Mouse (Mus musculus) lung, postnatal 36 days (tissue): ENCODE data around the gene Pard6b.

Experiments used
- DNase-seq: peaks from one replicate; pipeline ENCODE4 v3.0.0; 2022; ENCODE audit warnings: mixed read lengths

Pard6b gene

DNA sequence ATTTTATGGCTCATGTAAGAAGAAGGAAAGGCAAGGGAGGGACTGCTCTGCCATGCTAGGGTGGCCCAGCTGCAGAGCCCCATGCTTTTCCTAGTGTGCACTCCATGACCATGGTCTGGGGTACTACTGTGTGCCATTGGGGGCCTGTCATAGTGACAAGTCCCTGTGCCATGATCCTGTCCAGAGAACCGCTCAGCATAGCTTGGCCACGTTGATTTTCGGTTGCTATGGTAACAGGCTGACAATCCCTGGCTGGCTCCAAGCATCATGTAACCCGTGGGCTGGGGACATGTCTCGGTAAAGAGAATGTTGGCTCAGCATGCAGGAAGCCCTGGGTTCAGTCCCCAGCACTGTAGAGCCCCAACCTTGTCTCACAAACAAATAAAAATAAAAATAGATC lies 63.0 kb downstream of the Pard6b start:
- DNase-seq = no peak

DNA sequence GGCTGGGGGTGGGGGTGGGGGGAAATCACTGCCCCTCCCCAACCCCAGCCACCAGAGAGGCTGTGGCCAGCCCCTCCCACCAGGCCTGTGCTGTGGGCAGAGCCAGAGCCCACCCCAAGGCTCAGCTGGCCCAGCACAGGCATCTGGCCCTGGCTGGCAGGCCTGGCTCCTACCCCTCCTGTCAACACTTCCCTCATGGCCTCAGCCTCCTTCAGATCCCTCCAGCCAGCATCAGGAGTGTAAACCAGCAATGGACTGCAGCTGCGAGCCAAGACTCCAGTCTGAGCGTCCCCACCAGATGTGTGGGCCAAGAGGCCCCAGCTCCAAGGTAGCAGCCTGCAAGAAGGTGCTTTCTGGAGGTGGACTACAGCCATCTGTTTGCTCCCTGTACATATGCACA lies 64.6 kb downstream of the Pard6b start:
- no peak for DNase-seq

DNA sequence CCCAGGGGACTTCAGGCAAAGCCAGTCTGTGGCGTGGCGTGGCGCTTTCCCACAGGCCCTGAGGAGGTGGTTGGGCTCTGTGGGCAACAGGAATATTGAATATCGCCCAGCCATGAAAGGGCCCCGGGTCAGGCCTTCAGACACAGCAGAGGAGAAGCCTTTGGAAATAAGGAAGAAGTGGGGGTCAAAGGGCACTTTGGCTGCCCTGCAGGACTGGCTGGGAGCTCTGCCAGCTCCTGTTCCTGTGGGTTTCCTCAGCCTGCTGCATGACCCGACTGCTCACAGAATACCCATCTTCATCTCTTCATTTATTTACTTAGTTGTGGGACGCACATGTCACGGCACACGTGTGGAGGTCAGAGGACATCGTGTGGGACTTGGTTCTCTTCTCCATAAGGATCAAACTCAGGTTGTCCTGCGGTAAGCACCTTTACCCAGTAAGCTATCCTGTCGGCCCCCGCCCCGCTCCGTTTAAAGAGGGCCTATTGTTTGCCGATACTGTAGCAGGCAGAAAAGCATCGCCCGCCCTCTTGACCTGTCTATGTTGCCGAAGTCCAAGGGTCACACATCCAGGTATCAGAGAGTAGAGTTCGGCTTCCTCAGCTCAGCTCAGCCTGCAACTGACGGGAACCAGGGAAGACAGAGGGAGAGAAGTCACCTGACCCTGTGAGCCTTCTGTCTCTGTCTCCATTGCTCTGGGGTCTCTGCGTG lies 67.1 kb downstream of the Pard6b start:
- DNase-seq = no peak

DNA sequence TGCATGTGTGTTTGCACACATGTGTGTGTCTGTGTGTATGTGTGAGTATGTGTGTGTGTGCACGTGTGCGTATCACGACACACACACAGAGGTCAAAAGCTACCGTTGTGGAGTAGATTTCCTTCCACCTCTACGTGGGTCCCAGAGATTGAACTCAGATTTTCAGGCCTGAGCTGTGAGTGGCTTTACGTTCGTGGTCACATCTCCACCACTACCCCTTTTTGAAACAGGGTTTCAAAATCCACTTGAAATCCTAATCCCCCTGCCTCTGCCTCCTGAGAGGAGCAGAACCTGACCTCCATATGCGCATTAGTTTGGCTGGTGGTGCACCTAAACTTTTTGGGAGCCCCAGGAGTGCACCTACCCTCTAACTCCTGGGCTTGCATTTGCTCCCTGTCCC lies 68.4 kb downstream of the Pard6b start:
- DNase-seq = no peak
